ENCODE assay signal across 9 mouse cellular contexts in the genomic region with DNA sequence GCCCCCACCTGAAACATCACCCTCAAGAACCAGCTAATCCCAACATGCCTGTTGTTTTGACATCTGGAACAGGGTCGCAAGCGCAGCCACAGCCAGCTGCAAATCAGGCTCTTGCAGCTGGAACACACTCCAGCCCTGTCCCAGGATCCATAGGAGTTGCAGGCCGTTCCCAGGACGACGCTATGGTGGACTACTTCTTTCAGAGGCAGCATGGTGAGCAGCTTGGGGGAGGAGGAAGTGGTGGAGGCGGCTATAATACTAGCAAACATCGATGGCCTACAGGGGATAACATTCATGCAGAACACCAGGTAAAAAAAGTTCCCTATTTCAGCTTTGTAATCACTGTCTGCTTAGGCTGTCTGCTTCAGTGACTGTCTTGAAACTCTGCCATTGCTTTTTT. TPM values are rescaled to one million over a fixed set of nuclear protein-coding genes. Genes with fewer than 3 reads are reported as not detected.
A peak's percentile ranks its signal among the peaks of the same experiment; 100 is the strongest.
DNase-seq lines count a peak whose midpoint lies in the region; ATAC-seq and TF ChIP-seq lines count a peak whose summit lies in the region.
"Had no signal": no experiment of that assay in that cellular context is flagged by ENCODE, and none has a peak within 500 bp of the region (broad histone marks: within the 10 kb centered on the region; RNA-seq: fewer than 3 reads in every experiment).

No protein-coding gene starts in this region.

- DNase-seq in heart, adult 2 months = peak in 1 of 2 experiments; percentile 30
- no peak for DNase-seq in heart, adult 9 months (ENCODE audit: low spot score in 2 of 2)
- peak; percentile 26 to 41 for DNase-seq in spleen, adult 2 months (ENCODE audit: low read depth in 1 of 2, low spot score in 2 of 2)
- DNase-seq in spleen, postnatal 10 days (ENCODE audit: low spot score in 2 of 2) = no peak
- DNase-seq in liver, embryonic 13.5 days = no peak
- DNase-seq in cerebellum, adult 9-11 months = no peak
- no peak for DNase-seq in left cerebral cortex, postnatal 36 days (ENCODE audit: low spot score in 2 of 2)

- intact Hi-C loops in heart, adult 2 months (cut with DNase I) = no loop called here
- intact Hi-C loops in left cerebral cortex, postnatal 36 days (cut with DNase I) = no loop called here

- 25% methylated on average over 7 of the region's 7 CpGs for WGBS in heart, adult 2 months
- WGBS in spleen, adult 2 months = 37% methylated on average over 7 of the region's 7 CpGs
- WGBS in liver, embryonic 13.5 days (ENCODE audit: insufficient replicate concordance) = 70% methylated on average over 7 of the region's 7 CpGs

- peaks cover 9% of the 10 kb centered on the region for H3K79me2 ChIP-seq in heart, adult 2 months (replicated peaks; ENCODE audit: control insufficient read depth, insufficient read depth, low read length)

- no peak for TF ChIP-seq POLR2A in heart, adult 2 months (IDR thresholded peaks at IDR 0.05; ENCODE audit: insufficient read depth, low read depth, low read length)
- TF ChIP-seq POLR2A in spleen, adult 2 months (IDR thresholded peaks at IDR 0.05; ENCODE audit: low read depth, low read length) = no peak

- TF ChIP-seq EP300 in heart, adult 2 months (IDR thresholded peaks at IDR 0.05; ENCODE audit: insufficient read depth, low read depth, low read length) = no peak

- TF ChIP-seq CTCF in heart, adult 2 months (IDR thresholded peaks at IDR 0.05) = no peak
- TF ChIP-seq CTCF in spleen, adult 2 months (IDR thresholded peaks at IDR 0.05; ENCODE audit: extremely low read depth, insufficient read depth, insufficient read length, insufficient replicate concordance) = no peak

- H3K36me3 ChIP-seq in heart, adult 2 months (ENCODE audit: control insufficient read depth, insufficient read depth, low read length) = peaks cover 38% of the 10 kb centered on the region
- H3K36me3 ChIP-seq in spleen, adult 2 months (ENCODE audit: control insufficient read depth, insufficient read depth, low read length) = peaks cover 13% of the 10 kb centered on the region; the same call in 1 of the 2 replicates
- H3K36me3 ChIP-seq in liver, embryonic 13.5 days = peaks cover 54% of the 10 kb centered on the region

- H3K27me3 ChIP-seq in heart, adult 2 months (ENCODE audit: control insufficient read depth, insufficient read depth, low read length) = no peaks in the 10 kb centered on the region
- H3K27me3 ChIP-seq in spleen, adult 2 months (ENCODE audit: control insufficient read depth, insufficient read depth, low read length) = no peaks in the 10 kb centered on the region
- no peaks in the 10 kb centered on the region for H3K27me3 ChIP-seq in liver, embryonic 13.5 days
- H3K27me3 ChIP-seq: midbrain, embryonic 12.5 days had no signal

- peaks cover 13% of the 10 kb centered on the region for H3K4me1 ChIP-seq in heart, adult 2 months (ENCODE audit: control insufficient read depth, insufficient read depth, low read length)
- H3K4me1 ChIP-seq in spleen, adult 2 months (ENCODE audit: control insufficient read depth, insufficient read depth, insufficient read length) = peaks cover 6% of the 10 kb centered on the region; the same call in 1 of the 2 replicates
- H3K4me1 ChIP-seq in liver, embryonic 13.5 days (replicated peaks) = peaks cover 67% of the 10 kb centered on the region

- H3K27ac ChIP-seq in heart, adult 2 months = no peak overlapping the region
- peak overlapping the region; percentile 24; the same call in 1 of the 2 replicates for H3K27ac ChIP-seq in spleen, adult 2 months (ENCODE audit: insufficient read depth, low read length)
- H3K27ac ChIP-seq in liver, embryonic 13.5 days = peak overlapping the region; percentile 56
- H3K27ac ChIP-seq: midbrain, embryonic 12.5 days had no signal

- peak overlapping the region; percentile 31; the same call in 1 of the 2 replicates for H3K9ac ChIP-seq in heart, adult 2 months (ENCODE audit: low read depth, low read length)
- no peak overlapping the region for H3K9ac ChIP-seq in liver, embryonic 13.5 days
- H3K9ac ChIP-seq: midbrain, embryonic 12.5 days had no signal

- H3K4me2 ChIP-seq in liver, embryonic 13.5 days = peak overlapping the region; percentile 42
- H3K4me2 ChIP-seq: midbrain, embryonic 12.5 days had no signal

- H3K4me3 ChIP-seq in heart, adult 2 months = no peak overlapping the region
- H3K4me3 ChIP-seq in spleen, adult 2 months (ENCODE audit: extremely low read depth, insufficient read depth, insufficient read length) = no peak overlapping the region
- H3K4me3 ChIP-seq in liver, embryonic 13.5 days (replicated peaks) = 0 out of 2 replicates have a peak overlapping the region, but pooled peaks have one; percentile 3
- H3K4me3 ChIP-seq: midbrain, embryonic 12.5 days had no signal

- ATAC-seq in liver, embryonic 13.5 days (ENCODE audit: low read depth) = no peak
- no peak for ATAC-seq in activated CD4-positive, CD25-positive, alpha-beta regulatory T cell, adult 4 months

- H3K9me3 ChIP-seq in liver, embryonic 13.5 days (replicated peaks) = no peaks in the 10 kb centered on the region
- H3K9me3 ChIP-seq: midbrain, embryonic 12.5 days had no signal

RNA-seq across cellular contexts. Expression of a gene that starts 5.9 kb away (rescaled TPM):
- total RNA-seq in heart, adult 2 months (2021) = 10 to 100 TPM; 57.1 to 59.7 TPM
- 32.2 and 47.1 TPM in 2 replicates for polyA plus RNA-seq in heart, adult 2 months (2012; rRNA removed)
- polyA plus RNA-seq in spleen, adult 2 months (2012; rRNA removed) = 34.9 and 43.1 TPM in 2 replicates
- polyA plus RNA-seq in liver, embryonic 13.5 days (2015; fragmentation: Nextera tagmentation; extraction: Ambion mirVana) = 29.7 and 36.1 TPM in 2 replicates
- 10 to 100 TPM; 59.1 to 64.8 TPM for polyA plus RNA-seq in activated CD4-positive, CD25-positive, alpha-beta regulatory T cell, adult 4 months (2017; shearing (Covaris generic))
- 100 to 1,000 TPM; 100 to 125 TPM for total RNA-seq in left cerebral cortex, postnatal 36 days (2021)

Comparison
In these comparisons a context has a peak if more than half of its experiments do, and no peak if none do; other contexts are left out.
1. DNase-seq: peak in spleen, adult 2 months (2 of 2); none in heart, adult 9 months (0 of 2), spleen, postnatal 10 days (0 of 2), liver, embryonic 13.5 days (single experiment), cerebellum, adult 9-11 months (single experiment) and left cerebral cortex, postnatal 36 days (0 of 2).